Mouse (Mus musculus) kidney, postnatal 4 days (tissue): ENCODE measurements at regions not wholly inside any gene's neighbourhood (a gene's known extent, or its start where the extent isn't known, plus 50 kb on each side); places are given as distances from the start of the nearest gene placed in this dataset.

Source experiments
- DNase-seq, 2 experiments: peaks; one replicate each; pipeline ENCODE4 v3.0.0; 2021; ENCODE audit warnings: mixed read lengths in 2 of 2

DNA sequence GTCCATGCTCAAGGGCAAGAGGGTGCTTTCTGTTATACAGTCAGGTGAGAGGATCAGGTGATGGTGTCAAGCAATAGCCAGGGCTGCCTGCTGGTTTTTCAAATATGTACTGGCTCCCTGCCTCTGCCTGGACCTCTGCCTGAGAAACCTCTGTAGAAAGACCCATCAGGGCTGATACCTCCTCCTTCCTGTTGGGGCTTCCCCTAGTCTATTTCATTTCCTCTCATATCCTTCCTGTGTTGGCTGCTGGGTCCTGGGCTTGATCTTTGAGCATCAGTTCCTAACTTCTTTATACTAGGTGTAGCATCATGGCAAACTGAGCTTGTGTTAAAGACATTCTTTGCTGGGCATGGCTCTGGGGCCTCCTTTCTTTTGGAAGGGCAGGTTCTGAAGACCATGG lies 89.5 kb downstream of the Tmem38b start:
- DNase-seq = no peak

DNA sequence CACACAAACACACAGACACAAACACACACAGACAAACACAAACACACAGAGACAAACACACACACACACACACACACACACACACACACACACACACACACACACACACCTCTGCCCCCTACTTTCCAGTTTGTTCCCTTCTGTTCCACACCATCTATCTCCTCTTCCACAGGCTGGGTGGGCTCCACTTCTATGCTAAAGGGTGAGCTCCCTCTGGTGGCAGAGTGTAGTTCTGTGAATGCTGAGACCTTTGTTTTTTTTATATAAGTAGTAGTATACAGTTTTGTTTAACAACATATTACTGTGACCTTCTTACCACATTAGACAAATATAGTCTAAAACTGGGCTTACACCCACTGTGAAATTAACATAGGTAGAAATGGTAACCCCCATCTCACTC lies 93.3 kb downstream of the Tmem38b start:
- peak; percentile 77 for DNase-seq

DNA sequence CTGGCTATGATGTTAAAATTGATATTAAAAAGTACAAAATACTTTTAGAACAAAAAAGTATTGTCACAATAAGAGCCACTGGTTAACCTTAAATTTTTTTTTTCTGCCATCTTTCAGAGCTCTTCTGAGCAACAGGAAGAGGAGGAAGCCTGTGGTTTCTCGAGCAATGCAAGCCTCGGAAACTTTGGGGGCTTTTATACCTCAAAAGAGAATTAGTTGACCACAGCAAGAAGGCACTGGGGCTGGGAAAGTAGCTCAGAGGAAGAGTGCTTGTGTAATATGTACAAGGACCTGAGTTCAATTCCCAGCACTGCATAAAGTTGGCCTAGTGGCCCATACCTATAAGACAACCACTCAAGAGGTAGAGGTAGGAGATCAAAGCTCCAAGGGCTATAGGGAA lies 94.7 kb downstream of the Tmem38b start:
- DNase-seq = no peak

DNA sequence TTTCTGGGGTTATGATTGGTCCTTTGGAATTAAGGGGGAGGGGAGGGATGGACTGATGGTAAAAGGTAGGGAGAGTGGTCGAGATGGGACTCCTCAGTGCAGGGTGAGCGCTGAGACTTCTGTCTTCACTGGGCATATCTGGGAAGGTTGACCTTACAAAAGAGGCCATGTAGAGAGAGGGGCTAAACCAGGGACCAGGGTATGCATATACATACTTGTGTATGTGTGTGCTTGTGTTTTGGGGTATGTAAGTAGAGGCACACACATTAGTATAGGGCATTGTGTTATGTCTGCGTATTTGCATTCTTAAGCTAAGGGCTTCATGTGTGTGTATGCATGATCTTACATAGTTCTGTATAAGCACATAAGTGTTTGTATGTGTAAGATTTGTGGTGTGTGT lies 105.2 kb downstream of the Tmem38b start:
- DNase-seq = no peak

DNA sequence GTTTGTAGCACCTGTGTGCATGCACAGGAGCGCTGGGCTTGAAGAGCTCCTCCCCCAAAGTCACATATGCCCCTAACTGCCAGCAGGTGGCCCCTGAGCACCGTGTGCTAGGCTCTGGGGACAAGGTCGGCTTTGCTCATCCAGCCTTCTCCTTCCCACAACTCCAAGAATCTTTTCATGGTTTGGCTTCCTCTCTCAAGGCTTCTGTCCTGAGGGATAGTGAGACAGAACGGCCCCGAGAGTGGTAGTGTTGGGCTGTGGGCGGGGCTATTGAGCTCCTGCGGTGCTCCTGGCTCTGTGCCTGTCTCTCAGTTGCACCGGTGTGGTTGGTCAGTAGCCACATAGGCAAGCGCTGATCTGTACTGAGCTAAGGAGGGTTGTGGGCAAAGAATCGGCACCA lies 105.7 kb downstream of the Tmem38b start:
- DNase-seq = peak; percentile 62 to 70

DNA sequence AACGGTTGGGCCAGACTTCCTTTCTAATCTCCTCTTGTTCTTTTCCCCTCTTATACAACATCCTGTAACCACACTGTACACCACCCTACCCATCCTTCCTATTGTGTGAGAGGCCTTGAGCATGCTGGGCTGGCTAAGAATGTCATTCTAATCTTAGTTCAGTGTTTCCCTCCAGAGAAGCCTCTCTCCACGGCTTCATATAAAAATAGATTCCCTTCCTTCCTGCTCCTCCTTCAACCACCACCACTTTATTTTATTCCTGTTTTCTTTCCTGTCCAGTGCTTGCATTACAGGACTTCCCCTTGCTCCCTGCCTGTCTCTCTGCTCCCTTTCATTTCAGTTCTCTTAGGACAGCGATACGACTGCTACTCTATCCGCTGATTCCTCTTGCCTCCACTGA lies 109.5 kb downstream of the Tmem38b start:
- no peak for DNase-seq

DNA sequence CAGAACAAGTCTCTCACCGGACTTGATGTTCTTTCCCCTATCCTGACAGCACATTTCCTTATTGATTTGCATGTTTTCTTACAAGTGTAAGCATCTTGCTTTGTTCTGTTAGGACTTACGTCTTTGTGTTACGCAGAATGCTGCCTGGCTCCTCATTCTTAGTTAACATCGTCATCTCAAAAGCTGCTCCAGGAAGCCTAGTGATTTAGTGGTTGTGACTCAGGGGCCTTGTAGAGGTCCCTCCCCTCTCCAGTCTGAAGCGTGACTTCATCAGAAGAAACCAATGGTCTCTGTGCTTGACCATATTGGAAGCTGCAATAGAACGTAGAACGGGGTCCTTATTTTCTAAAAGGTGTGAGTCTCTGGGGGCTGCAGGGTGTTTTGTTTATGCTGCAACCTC lies 122.9 kb downstream of the Tmem38b start:
- no peak for DNase-seq

DNA sequence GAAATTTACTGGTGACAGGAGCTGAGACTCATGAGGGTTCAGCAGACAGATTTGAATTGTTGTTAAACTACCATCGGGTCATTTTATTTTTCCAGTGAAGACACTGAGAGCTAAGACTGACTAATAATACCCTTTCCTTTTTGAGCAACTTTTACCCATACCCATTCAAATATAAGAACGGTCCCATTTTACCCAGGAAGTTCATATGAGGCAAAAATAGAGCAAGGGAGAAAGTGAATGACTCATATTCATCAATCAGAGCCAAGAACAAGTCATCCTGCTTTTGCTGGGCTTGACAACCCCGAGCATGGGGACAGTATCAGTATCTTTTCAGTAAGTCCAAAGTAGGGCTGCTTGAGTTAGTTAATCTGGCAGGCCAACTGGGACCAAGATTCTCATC lies 123.3 kb downstream of the Tmem38b start:
- no peak for DNase-seq

DNA sequence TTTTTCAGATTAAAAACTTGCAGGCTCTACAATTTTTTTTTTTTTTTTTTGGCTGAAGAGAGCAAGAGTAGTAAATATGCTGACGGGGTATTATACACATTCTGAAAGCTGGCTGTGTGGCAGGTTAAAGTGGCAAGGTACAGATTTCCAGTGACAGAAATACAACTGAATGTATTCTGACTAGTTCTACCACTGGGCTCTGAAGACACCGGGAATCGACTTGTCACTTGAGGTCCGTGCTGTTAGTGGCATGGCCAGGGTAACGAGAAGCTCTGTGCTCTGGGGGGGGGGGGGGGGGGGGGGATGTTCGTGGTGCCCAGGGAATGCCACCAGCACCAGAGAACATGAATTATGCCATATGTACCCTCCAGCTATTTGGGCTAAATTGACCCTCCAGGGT lies 124.7 kb downstream of the Tmem38b start:
- no peak for DNase-seq

DNA sequence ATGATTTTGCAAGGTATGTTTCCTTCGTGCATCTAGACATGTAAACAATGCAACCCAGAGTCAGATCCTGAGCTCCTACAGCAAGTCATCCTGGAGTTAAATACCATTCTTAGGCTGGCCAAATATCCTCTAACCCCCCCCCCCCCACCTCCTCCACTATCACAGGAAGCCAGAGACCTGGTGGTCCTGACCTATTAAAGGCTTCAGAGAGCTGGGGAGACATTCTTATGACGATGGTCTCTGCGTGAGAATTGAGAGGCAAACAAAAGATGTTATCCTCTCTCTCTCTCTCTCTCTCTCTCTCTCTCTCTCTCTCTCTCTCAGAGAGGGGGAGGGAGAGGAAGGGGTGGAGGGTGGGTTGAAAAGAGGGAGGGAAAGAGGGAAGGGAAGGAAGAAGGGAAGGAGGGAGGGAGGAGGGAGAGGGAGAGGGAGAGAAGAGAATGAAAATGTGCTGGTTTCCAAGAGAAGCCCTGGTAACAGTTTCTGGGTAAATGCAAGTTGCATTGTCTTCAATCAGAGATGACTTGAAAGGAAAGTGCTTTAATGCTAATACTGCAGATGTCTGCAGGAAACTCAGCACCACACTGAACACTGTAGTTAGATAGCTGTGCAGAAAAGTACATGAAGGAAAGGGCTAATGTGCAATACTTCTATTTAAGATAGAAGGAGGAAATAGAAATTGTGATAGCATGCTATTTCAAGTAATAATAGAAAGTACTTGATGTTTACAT lies 125.3 kb downstream of the Tmem38b start:
- DNase-seq = no peak

DNA sequence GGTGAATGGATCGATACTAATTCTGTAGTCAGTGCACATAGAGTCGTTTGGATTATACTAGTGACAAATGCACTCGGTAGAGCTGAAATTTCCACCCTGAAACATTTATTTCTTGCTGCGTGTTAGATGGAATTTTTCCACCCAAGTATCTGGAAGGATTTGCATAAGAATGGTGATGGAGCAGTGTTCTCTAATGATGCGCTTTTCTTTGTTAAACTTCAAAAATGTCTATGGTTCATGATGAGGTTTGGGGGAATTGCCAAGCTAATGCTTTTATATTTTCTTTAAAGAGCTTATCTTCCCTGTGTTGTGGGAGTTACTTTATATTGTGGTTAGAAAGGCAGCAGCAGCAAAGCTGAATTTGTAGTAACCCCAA lies 125.9 kb downstream of the Tmem38b start:
- DNase-seq = no peak

DNA sequence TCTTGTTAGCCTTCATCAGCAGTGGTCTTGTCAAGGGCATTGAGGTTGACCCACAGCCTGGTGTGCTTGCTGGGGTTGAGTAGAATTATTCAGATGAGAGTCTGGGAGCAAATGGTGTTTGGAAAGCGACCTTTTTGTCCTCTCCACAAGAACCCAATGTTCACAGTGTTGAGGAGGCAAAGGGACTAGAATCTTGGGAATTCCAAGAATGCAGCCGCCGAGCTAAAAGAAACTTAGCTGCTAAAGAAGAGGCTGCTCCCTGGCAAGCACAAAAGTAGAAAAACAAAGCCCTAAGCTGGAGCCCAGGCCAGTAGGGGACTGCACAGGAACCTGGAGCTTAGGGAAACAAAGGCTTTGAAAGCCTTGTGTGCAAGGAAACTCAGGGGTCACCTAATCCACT lies 126.4 kb downstream of the Tmem38b start:
- DNase-seq = peak; percentile 13 to 43

DNA sequence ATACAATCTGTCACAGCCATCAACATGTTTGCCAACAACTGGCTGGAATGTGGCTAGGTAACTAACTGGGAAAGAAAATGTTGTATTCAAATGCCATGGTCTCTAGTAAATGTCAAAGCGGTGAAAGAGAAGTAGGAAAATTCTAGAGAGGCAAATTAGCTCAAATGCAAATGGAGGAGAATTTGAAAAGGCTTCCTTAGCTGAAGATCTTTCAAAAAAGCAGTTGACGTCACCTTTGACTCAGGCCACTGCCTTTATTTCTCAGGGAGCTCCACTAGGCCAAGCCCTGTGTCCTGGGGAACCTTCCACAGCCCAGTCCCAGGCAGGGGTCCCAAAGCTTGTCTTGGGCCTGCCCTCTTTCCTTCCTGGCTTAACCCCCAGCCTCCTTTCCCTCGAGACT lies 136.6 kb downstream of the Tmem38b start:
- no peak for DNase-seq

DNA sequence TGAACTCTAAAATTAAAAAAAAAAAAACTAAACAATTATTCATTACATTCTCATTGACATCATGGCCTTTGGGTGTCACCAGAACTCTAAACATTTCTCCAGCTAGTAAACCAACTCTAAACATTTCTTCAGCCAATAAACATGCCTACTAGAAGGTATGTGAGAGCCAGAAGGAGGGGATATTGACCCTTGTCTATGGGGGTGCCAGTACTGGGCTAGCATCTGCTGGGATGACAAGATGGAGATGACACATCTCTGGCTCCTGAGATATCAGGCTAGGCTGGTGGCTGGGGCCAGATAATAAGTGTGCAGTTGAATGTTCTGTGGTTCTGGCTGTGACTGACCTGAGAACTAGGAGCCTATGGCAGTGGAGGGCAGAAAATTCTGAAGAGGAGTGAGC lies 144.6 kb downstream of the Tmem38b start:
- DNase-seq = no peak

DNA sequence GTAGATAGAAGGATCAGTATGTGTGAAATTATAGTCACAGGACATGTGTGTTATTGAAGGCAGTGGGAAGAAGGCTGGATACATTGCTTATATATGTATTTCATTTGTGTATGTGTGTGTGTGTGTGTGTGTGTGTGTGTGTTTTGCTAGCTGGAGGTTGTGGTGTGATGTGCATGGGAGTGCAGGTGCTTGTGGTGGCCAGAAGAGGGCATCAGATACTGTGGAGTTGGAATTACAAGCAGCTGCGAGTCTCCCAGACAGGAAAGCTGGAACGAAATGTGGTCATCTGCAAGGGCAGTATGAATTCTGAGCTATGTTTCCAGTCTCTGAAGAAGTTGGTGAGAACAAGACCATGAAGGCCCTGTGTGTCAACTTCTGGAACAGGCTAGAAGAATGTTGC lies 145.1 kb downstream of the Tmem38b start:
- no peak for DNase-seq

DNA sequence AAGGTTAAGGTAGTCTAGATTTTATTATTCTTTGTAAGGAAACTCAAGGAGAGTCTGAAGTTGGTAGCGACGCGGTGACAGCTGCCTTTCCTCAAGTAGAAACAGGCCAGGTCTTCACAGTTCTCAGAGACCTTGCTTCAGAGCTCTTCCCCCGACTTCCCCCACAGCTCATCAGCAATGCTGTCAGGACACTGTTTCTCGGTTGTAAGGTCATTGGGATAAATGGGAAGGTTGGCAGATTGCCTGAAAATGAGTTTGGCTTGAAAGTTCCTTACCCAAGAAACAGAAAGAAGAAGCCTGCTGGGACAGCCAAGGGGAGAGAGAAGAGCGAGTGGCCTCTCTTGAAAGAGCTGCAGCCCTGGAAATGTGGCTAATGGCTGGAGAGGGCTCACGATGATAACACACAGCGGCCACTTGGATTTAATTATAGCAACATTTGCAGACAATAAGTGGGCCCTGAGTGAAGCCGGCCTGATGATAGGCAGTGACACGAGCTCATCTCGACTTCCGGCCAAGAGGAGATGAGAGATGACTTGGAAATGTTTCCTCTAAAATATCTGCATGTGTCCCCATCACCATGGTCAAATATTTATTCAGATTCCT lies 150.3 kb downstream of the Tmem38b start:
- DNase-seq = peak in 1 of 2 experiments; percentile 9

DNA sequence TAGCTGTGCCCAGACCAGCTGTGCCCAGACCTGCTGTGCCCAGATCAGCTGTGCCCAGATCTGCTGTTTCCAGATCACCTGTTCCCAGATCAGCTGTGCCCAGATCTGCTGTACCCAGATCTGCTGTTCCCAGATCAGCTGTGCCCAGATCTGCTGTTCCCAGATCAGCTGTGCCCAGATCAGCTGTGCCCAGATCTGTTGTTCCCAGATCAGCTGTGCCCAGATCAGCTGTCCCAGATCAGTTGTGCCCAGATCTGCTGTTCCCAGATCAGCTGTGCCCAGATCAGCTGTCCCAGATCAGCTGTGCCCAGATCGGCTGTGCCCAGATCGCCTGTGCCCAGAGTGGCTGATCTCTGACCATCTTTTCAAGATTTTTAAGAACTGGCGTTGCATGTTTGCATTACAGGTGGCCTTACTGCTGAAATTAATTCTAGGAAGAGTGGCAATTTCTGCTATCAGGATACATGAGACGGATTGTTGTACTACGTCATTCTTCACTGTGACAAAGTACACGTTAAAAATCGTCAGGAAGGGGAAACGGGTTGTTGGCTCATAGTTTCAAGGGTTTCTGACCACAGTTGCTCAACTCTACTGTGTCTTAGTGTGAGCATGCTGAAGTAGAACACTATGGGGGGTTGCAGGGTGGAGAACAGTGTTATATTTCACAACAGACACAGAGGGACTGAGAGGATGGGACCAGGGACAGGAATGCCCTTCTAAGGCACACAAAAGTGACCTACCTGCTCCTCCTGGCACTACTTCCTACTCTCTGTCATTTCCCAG lies 160.9 kb downstream of the Tmem38b start:
- DNase-seq = no peak

DNA sequence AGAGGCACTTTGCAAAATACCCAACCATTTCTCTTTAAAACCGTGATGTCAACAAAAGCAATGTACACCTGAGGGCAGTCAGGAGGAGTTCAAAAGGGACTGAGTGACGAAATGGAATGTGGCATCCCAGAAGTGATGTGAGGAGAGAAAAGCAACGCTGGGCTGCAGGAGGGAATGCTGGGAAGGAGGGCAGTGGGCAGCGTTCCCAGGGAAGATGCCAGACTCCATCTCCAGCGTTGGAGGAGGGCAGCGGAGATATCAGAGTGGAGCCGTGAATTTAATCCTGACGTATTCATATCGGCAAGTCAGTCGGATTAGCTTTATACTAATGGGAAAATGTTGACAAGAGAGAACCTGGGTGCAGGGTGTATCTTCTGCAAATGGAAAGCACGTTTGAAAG lies 161.7 kb downstream of the Tmem38b start:
- DNase-seq = no peak

DNA sequence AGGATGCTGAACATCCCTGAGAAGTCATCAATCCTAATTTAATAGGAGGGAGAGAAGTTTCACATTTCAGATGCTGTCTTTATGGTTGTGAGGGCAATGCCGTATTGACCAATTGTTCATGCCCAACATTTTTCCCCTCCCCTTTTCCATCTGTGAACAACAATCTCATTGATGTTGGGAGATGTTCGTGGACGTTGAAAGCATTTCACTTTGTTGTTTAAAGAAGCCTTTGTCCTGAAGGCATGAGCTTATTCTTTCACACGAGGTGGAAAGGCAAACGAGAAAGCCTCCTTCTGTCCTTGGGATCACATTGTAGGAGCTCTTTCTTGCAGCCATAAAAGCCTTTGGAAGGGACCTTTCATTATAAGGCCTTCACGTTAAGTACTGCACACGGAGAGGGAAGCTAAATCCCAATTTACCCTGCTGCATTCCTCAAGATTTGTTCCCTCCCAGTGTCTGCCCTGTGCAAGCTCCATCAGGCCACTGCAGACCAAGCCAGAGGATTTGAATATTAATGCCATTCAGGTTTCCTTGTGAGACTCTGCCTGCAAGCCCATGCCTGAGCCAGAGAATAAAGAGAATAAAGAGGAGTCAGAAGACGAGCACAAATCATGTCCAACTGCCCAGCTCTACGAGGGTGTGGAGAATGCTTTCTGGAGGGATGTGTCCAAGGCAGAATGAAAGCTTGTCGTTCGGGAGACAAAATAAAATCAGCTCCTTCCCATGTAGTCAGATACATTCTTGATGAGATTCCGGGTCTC lies 195.4 kb downstream of the Tmem38b start:
- DNase-seq = no peak

DNA sequence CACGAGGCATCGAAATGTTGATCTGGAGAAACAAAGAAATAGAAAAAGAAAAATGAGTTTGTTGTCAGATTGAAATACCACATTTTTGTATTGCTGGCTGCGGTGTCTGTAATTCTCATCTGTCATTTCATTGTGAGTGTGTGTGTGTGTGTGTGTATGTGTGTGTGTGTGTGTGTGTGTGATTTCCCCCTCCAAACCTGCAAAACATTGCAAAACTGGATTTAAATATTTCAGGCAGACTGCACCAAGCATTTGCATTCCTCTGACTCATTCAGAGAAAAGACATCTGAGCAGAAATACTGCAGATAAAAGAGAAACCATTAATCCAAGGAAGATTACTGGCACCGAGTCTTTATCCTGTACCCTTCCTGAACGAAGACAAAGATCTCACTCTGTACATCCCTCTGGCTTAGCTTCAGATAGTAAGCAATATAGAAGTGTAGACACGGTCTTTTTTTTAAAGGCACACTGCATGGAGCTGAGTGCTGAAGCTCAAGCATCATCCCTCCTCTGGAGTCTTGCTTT lies 196.1 kb downstream of the Tmem38b start:
- no peak for DNase-seq

DNA sequence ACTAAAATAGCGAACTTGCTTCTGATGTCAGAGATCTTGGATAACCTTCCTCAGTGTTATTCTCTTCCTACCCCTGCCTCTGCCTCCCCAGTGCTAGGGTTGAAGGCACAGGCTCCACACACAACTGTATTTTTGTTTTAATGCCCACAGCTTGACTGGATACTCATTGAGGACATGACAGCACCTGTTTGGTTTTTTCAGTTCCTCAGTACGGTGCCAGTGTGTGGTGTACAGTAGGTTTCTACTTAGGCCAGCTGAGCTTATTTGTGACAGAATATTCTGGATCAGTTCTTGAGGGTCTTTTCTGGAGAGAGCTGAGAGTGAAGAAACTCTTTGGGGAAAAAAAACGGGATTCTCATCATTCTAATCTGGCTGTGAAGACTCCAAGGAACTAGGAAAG lies 201.1 kb downstream of the Tmem38b start:
- DNase-seq = no peak

DNA sequence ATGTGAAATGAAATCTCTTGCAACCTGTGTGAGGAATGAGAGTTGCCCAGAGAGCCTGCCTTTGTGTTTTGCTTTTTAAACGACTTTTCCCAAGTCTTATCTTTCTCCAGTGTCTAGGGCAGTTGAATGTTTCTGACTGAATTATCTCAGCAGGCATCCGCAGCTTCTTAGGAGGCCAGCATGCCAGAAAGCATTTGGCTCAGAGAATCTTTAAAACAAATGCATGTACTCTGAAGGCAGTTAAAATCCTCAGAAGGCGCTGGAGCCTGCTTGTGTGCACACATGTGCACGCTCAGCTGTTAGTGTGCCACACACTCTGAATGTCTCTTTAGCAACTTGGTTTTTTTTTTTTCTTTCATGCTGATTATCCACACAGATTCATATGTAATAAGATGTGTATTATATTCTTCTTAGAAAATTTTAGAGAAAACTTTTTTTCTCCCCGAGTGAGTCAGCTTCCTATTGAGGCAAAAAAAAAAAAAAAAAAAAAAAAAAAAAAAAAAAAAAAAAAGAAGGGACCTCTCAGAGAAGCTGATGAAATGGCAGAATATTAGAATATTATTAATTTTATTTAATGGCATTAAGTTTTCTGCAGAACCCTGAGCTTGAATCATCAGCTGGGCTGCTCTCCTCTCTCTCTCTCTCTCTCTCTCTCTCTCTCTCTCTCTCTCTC lies 201.9 kb downstream of the Tmem38b start:
- no peak for DNase-seq
